Mouse (Mus musculus) ZHBTc4 (cell line): Measurements from ENCODE around the gene Rreb1.

ENCODE experiments used
- DNase-seq: peaks from one replicate; pipeline ENCODE4 v3.0.0-alpha.2; 2011; ENCODE audit warnings: low read depth, low spot score

Rreb1 gene

GRCm38 (mm10) chr13:37974731-37975130 lies 196.5 kb downstream of the Rreb1 start:
- DNase-seq: no peak

- no peak for DNase-seq
Measured at GRCm38 (mm10) chr13:37979506-37979905, 201.3 kb downstream of the Rreb1 start.

- DNase-seq: no peak
Measured at GRCm38 (mm10) chr13:37980346-37980745, 202.1 kb downstream of the Rreb1 start.

- DNase-seq: no peak
Measured at GRCm38 (mm10) chr13:37981063-37981462, 202.9 kb downstream of the Rreb1 start.

- DNase-seq: no peak
Measured at GRCm38 (mm10) chr13:37986166-37986565, 208.0 kb downstream of the Rreb1 start.

GRCm38 (mm10) chr13:37989701-37990100 lies 211.5 kb downstream of the Rreb1 start:
- no peak for DNase-seq

GRCm38 (mm10) chr13:37992638-37993371 lies 214.6 kb downstream of the Rreb1 start:
- DNase-seq: no peak

- DNase-seq: no peak
Measured at GRCm38 (mm10) chr13:37993376-37993703, 215.1 kb downstream of the Rreb1 start.

GRCm38 (mm10) chr13:37993704-37994404 lies 215.7 kb downstream of the Rreb1 start, which contains the start of gene Ssr1:
Gene Ssr1, minus strand, starts transcription at chr13:37994217.
- peak; percentile 97 for DNase-seq

- no peak for DNase-seq
Measured at GRCm38 (mm10) chr13:37994405-37994749, 216.2 kb downstream of the Rreb1 start.

GRCm38 (mm10) chr13:37999713-38000112 lies 221.5 kb downstream of the Rreb1 start:
- DNase-seq: peak; percentile 14
